Mouse (Mus musculus): ENCODE data around the gene Cdk5. TPM values are rescaled to one million over a fixed set of nuclear protein-coding genes. Genes with fewer than 3 reads are reported as not detected.

The Cdk5 gene
- polyA plus RNA-seq, 1 experiment from 2014 or later = 48.6 TPM

DNA sequence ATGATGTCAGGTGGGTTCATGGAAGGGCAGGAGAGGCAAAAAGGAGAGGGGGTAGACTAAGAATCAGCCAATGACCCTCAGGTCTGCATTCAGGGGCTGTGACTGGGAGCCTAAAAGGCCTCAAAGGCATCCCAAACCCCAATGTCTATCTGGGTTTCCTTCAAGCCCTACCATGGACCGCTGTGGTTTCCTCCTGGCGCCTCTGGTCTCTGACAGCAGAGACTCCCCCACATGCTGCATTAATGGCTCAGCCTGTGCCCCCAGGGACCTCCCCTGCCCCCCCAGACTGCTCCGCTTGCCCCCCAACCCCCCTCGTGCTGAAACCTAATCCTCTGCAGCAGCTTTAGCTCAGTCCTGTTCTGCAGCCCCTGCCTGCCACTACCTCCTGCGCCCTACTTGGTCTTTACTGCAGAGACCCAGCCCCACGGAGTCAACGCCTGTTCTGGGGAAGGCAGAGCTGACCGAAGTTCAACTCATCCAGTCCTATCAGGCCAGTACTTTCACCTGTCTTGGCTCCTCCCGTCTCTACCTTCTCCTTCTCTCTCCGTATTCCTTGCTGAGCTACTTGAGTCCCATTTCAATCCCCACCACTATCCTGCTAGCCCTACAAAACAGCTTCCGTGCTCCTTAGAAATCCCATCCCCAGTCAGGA lies 10.2 kb downstream of the Cdk5 start, which contains the start of gene Asic3:
Gene Asic3 (plus strand): TSS at position 351 of the 652 bp plus-strand sequence.
- H3K9me3 ChIP-seq (ENCODE audit: control insufficient read depth, low read length) = no peaks in the 10 kb centered on the region
- peaks cover 6% of the 10 kb centered on the region; the same call in 1 of the 2 replicates for H3K4me1 ChIP-seq (ENCODE audit: control insufficient read depth, insufficient read depth, low read length)
- H3K4me3 ChIP-seq (ENCODE audit: low read depth, low read length) = no peak within 1 kb of the TSS
- WGBS = 39% methylated on average over 11 of the region's 11 CpGs
- DNase-seq (ENCODE audit: low spot score) (no peak), ATAC-seq (ENCODE audit: insufficient number of reproducible peaks, low FRiP score, low TSS enrichment, low read depth) (0 out of 2 replicates have a peak, but pooled peaks have one; percentile 10)
- no peaks in the 10 kb centered on the region; the same call in 1 of the 2 replicates for H3K27me3 ChIP-seq (ENCODE audit: control insufficient read depth, insufficient read depth, low read length)
- no peak within 1 kb of the TSS for H3K27ac ChIP-seq (replicated peaks; ENCODE audit: low read depth, low read length)
- no peaks in the 10 kb centered on the region for H3K36me3 ChIP-seq (ENCODE audit: control insufficient read depth, insufficient read depth, low read length)
- H3K9ac ChIP-seq (ENCODE audit: low read length) = 0 out of 2 replicates have a peak within 1 kb of the TSS, but pooled peaks have one; percentile 12
- no peak within 1 kb of the TSS; the same call in 1 of the 2 replicates for H3K4me2 ChIP-seq (ENCODE audit: low read depth, severe bottlenecking)

- H3K27ac ChIP-seq (replicated peaks; ENCODE audit: low read depth, low read length) = no peak overlapping the region
- WGBS = 89% methylated on average over 2 of the region's 2 CpGs
- H3K9me3 ChIP-seq (ENCODE audit: control insufficient read depth, low read length) = no peaks in the 10 kb centered on the region
- no peaks in the 10 kb centered on the region; the same call in 1 of the 2 replicates for H3K27me3 ChIP-seq (ENCODE audit: control insufficient read depth, insufficient read depth, low read length)
- DNase-seq (ENCODE audit: low spot score) (no peak), ATAC-seq (ENCODE audit: insufficient number of reproducible peaks, low FRiP score, low TSS enrichment, low read depth) (no peak)
- H3K9ac ChIP-seq (ENCODE audit: low read length) = no peak overlapping the region
- no peak overlapping the region for H3K4me2 ChIP-seq (ENCODE audit: low read depth, severe bottlenecking)
- H3K4me1 ChIP-seq (ENCODE audit: control insufficient read depth, insufficient read depth, low read length) = peaks cover 6% of the 10 kb centered on the region; the same call in 1 of the 2 replicates
- H3K36me3 ChIP-seq (ENCODE audit: control insufficient read depth, insufficient read depth, low read length) = no peaks in the 10 kb centered on the region
- no peak overlapping the region for H3K4me3 ChIP-seq (ENCODE audit: low read depth, low read length)
Observed at GRCm38 (mm10) chr5:24412063-24412462, 11.3 kb downstream of the Cdk5 start.

- H3K4me1 ChIP-seq (ENCODE audit: control insufficient read depth, insufficient read depth, low read length) = peaks cover 6% of the 10 kb centered on the region; the same call in 1 of the 2 replicates
Observed at GRCm38 (mm10) chr5:24409466-24409865, 13.9 kb downstream of the Cdk5 start.

GRCm38 (mm10) chr5:24408651-24409050 lies 14.7 kb downstream of the Cdk5 start:
- Histone ChIP-seq H3K9me3 (ENCODE audit: control insufficient read depth, low read length) (no peaks in the 10 kb centered on the region), H3K9ac (ENCODE audit: low read length) (no peak overlapping the region), H3K4me3 (ENCODE audit: low read depth, low read length) (no peak overlapping the region), H3K36me3 (ENCODE audit: control insufficient read depth, insufficient read depth, low read length) (peaks cover 3% of the 10 kb centered on the region; the same call in 1 of the 2 replicates), H3K4me1 (ENCODE audit: control insufficient read depth, insufficient read depth, low read length) (peaks cover 3% of the 10 kb centered on the region; the same call in 1 of the 2 replicates), H3K27ac (replicated peaks; ENCODE audit: low read depth, low read length) (no peak overlapping the region), H3K27me3 (ENCODE audit: control insufficient read depth, insufficient read depth, low read length) (no peaks in the 10 kb centered on the region), H3K4me2 (ENCODE audit: low read depth, severe bottlenecking) (no peak overlapping the region)
- WGBS = 95% methylated on average over 13 of the region's 13 CpGs
- ATAC-seq (ENCODE audit: insufficient number of reproducible peaks, low FRiP score, low TSS enrichment, low read depth) = no peak
- no peak for DNase-seq (ENCODE audit: low spot score)

More at GRCm38 (mm10) chr5:24409466-24409865, 13.9 kb downstream of the Cdk5 start:
- Histone ChIP-seq H3K9ac (ENCODE audit: low read length) (no peak overlapping the region), H3K27me3 (ENCODE audit: control insufficient read depth, insufficient read depth, low read length) (no peaks in the 10 kb centered on the region), H3K36me3 (ENCODE audit: control insufficient read depth, insufficient read depth, low read length) (peaks cover 3% of the 10 kb centered on the region; the same call in 1 of the 2 replicates), H3K4me3 (ENCODE audit: low read depth, low read length) (no peak overlapping the region), H3K4me2 (ENCODE audit: low read depth, severe bottlenecking) (no peak overlapping the region), H3K9me3 (ENCODE audit: control insufficient read depth, low read length) (no peaks in the 10 kb centered on the region), H3K27ac (replicated peaks; ENCODE audit: low read depth, low read length) (no peak overlapping the region)
- DNase-seq (ENCODE audit: low spot score) (no peak), ATAC-seq (ENCODE audit: insufficient number of reproducible peaks, low FRiP score, low TSS enrichment, low read depth) (no peak)
- 83% methylated on average over 2 of the region's 2 CpGs for WGBS

DNA sequence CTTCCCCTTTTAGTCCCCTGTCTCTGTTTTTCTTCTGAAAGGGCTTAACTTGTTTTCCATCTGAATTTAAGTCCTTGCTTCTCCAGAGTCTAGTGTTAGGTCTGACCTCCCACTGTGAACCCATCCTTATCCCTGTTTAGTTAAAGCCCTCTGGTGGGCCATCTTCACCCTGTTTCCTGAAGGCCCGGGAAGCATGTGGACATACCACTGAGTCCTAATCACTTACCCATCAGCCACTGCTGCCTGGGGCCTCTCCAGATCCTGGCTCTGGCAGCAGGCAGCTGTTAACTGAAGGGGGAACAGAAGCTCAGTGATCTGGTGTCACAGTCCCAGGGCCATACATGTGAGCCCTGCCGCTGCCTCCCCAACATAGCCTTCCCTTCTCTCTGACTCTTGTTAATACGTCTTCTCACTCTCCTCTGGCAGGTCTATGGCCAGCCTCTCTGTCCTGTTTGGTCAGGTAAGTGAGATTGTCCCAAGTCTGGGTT lies 17.9 kb downstream of the Cdk5 start:
- Histone ChIP-seq H3K4me2 (ENCODE audit: low read depth, severe bottlenecking) (no peak overlapping the region), H3K9ac (ENCODE audit: low read length) (no peak overlapping the region), H3K4me1 (ENCODE audit: control insufficient read depth, insufficient read depth, low read length) (no peaks in the 10 kb centered on the region), H3K9me3 (ENCODE audit: control insufficient read depth, low read length) (no peaks in the 10 kb centered on the region), H3K27ac (replicated peaks; ENCODE audit: low read depth, low read length) (no peak overlapping the region), H3K36me3 (ENCODE audit: control insufficient read depth, insufficient read depth, low read length) (peaks cover 4% of the 10 kb centered on the region; the same call in 1 of the 2 replicates), H3K4me3 (ENCODE audit: low read depth, low read length) (no peak overlapping the region), H3K27me3 (ENCODE audit: control insufficient read depth, insufficient read depth, low read length) (no peaks in the 10 kb centered on the region)
- DNase-seq (ENCODE audit: low spot score) (no peak), ATAC-seq (ENCODE audit: insufficient number of reproducible peaks, low FRiP score, low TSS enrichment, low read depth) (no peak)
- WGBS = 48% methylated on average over 3 of the region's 3 CpGs

DNA sequence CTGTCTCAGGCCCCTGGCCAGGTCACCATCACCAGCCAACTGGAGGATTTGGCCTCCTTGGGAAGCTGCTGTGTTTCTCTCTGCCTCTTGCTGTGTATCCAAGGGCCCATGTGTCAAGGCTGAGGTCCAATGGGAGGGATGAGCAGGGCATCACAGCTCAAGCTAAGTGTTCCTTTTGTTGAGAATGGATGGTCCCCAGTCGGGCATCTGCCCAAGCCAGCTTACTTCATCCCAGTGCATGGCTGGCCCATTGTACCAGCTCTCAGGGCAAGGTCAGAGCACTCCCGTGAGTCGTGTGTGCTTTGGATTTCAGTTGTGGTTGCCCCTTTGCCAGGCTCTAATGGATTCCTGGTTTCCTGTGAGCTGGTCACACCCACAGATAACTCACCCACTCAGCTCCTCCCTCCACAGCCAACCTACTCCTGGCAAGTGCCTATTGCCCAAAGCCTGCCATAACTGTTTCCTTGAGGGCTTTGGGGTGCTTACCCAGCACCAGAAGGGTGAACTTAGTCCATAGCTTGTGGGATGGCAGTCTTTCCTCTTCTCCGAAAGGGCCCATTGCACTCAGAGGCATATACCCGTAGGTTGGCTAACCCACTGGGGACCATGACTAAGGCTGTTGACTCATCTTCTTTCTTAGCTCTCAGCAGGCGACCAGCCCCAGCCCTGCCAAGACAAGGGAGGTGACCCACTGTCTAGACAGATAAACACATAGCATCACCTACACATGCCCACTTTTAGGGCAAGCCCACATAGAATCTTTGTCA lies 18.6 kb downstream of the Cdk5 start:
- 88% methylated on average over 6 of the region's 6 CpGs for WGBS
- Histone ChIP-seq H3K4me1 (ENCODE audit: control insufficient read depth, insufficient read depth, low read length) (no peaks in the 10 kb centered on the region), H3K27ac (replicated peaks; ENCODE audit: low read depth, low read length) (no peak overlapping the region), H3K4me2 (ENCODE audit: low read depth, severe bottlenecking) (no peak overlapping the region), H3K36me3 (ENCODE audit: control insufficient read depth, insufficient read depth, low read length) (peaks cover 4% of the 10 kb centered on the region; the same call in 1 of the 2 replicates), H3K9ac (ENCODE audit: low read length) (no peak overlapping the region), H3K27me3 (ENCODE audit: control insufficient read depth, insufficient read depth, low read length) (no peaks in the 10 kb centered on the region), H3K4me3 (ENCODE audit: low read depth, low read length) (no peak overlapping the region), H3K9me3 (ENCODE audit: control insufficient read depth, low read length) (no peaks in the 10 kb centered on the region)
- DNase-seq (ENCODE audit: low spot score) (no peak), ATAC-seq (ENCODE audit: insufficient number of reproducible peaks, low FRiP score, low TSS enrichment, low read depth) (no peak)

- Histone ChIP-seq H3K9ac (ENCODE audit: low read length) (no peak overlapping the region), H3K27me3 (ENCODE audit: control insufficient read depth, insufficient read depth, low read length) (no peaks in the 10 kb centered on the region), H3K4me1 (ENCODE audit: control insufficient read depth, insufficient read depth, low read length) (no peaks in the 10 kb centered on the region), H3K9me3 (ENCODE audit: control insufficient read depth, low read length) (no peaks in the 10 kb centered on the region), H3K4me3 (ENCODE audit: low read depth, low read length) (no peak overlapping the region), H3K27ac (replicated peaks; ENCODE audit: low read depth, low read length) (no peak overlapping the region), H3K4me2 (ENCODE audit: low read depth, severe bottlenecking) (no peak overlapping the region), H3K36me3 (ENCODE audit: control insufficient read depth, insufficient read depth, low read length) (peaks cover 4% of the 10 kb centered on the region; the same call in 1 of the 2 replicates)
- no peak for DNase-seq (ENCODE audit: low spot score)
- WGBS = 88% methylated on average over 9 of the region's 9 CpGs
- no peak for ATAC-seq (ENCODE audit: insufficient number of reproducible peaks, low FRiP score, low TSS enrichment, low read depth)
Observed at GRCm38 (mm10) chr5:24401969-24402368, 21.4 kb downstream of the Cdk5 start.

GRCm38 (mm10) chr5:24400911-24401605 lies 22.3 kb downstream of the Cdk5 start:
- H3K4me2 ChIP-seq (ENCODE audit: low read depth, severe bottlenecking) = no peak overlapping the region
- no peak overlapping the region for H3K9ac ChIP-seq (ENCODE audit: low read length)
- no peak overlapping the region for H3K4me3 ChIP-seq (ENCODE audit: low read depth, low read length)
- H3K27me3 ChIP-seq (ENCODE audit: control insufficient read depth, insufficient read depth, low read length) = no peaks in the 10 kb centered on the region
- no peaks in the 10 kb centered on the region for H3K9me3 ChIP-seq (ENCODE audit: control insufficient read depth, low read length)
- 87% methylated on average over 5 of the region's 5 CpGs for WGBS
- no peak for ATAC-seq (ENCODE audit: insufficient number of reproducible peaks, low FRiP score, low TSS enrichment, low read depth)
- H3K4me1 ChIP-seq (ENCODE audit: control insufficient read depth, insufficient read depth, low read length) = no peaks in the 10 kb centered on the region
- H3K36me3 ChIP-seq (ENCODE audit: control insufficient read depth, insufficient read depth, low read length) = peaks cover 4% of the 10 kb centered on the region; the same call in 1 of the 2 replicates
- no peak overlapping the region for H3K27ac ChIP-seq (replicated peaks; ENCODE audit: low read depth, low read length)
- DNase-seq (ENCODE audit: low spot score) = no peak
